Mouse (Mus musculus): ENCODE data around the gene Ucp1.
A peak's percentile ranks its signal among the peaks of the same experiment; 100 is the strongest.
"Not testable (repeated sequence)": the region's sequence is repeated elsewhere in the genome, so short reads cannot be mapped to it uniquely, and the experiment has no call there.

The Ucp1 gene

DNA sequence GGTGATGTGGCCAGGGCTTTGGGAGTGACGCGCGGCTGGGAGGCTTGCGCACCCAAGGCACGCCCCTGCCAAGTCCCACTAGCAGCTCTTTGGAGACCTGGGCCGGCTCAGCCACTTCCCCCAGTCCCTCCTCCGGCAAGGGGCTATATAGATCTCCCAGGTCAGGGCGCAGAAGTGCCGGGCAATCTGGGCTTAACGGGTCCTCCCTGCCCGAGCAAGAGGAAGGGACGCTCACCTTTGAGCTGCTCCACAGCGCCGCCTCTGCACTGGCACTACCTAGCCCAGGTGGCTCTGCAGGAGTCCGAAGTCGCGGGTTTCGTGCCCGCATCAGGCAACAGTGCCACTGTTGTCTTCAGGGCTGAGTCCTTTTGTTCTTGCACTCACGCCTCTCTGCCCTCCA lies at the start of gene Ucp1:
Ucp1 (plus strand) TSS at position 177 of the 400 bp plus-strand sequence.
- peak; percentile 31 to 38 for DNase-seq

GRCm38 (mm10) chr8:83244151-83244550 lies 46.0 kb upstream of the Ucp1 start:
- DNase-seq, result no peak

GRCm38 (mm10) chr8:83250858-83251257 lies 39.3 kb upstream of the Ucp1 start:
- no peak for DNase-seq

GRCm38 (mm10) chr8:83251362-83252246 lies 38.5 kb upstream of the Ucp1 start:
- no peak for DNase-seq

GRCm38 (mm10) chr8:83252791-83253190 lies 37.4 kb upstream of the Ucp1 start:
- DNase-seq, result no peak

- no peak for DNase-seq
Observed at GRCm38 (mm10) chr8:83257631-83258030, 32.5 kb upstream of the Ucp1 start.

DNA sequence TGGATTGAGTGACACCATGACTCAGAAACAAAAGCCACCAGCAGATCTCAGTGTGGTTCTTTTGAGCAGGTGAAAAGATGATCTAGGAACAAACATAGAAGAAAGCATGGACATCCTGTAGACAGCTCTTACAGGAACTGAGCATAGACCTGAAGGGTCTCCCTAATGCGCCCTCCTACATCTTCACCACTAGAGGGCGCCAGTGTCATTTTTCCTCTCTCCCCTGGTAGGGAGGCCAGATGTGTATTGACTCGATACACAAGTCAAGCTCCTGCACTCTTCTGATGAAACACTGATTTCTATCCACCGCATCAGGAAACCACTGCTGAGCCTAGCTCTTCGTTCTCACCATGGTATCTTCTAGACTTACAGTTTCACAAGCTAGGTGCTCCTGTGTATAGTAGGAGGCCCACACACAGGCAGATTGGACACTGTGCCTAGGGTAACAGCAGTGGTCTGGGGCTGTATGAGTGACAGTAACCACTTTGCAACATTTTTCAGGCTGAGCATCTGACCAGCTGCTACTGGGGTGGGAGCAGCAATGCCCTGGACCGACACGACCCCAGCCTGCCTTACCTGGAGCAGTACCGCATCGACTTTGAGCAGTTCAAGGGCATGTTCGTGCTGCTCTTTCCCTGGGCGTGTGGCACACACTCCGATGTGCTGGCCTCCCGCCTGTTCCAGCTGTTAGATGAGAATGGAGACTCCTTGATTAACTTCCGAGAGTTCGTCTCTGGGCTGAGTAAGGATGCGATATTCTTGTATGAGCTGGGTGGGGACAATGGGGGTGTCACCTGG lies 29.5 kb upstream of the Ucp1 start:
- peak; percentile 53 to 65 for DNase-seq

DNA sequence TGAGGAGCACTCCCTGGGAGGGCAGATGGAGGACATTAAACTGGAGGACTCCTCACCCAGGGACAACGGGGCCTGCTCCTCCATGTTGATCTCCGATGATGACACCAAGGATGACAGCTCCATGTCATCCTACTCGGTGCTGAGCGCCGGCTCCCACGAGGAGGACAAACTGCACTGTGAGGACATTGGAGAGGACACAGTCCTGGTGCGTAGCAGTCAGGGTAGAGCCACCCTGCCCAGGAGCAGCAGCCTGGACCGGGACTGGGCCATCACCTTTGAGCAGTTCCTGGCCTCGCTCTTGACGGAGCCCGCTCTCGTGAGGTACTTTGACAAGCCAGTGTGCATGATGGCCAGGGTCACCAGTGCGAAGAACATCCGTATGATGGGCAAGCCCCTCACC lies 19.0 kb upstream of the Ucp1 start:
- DNase-seq, result no peak

DNA sequence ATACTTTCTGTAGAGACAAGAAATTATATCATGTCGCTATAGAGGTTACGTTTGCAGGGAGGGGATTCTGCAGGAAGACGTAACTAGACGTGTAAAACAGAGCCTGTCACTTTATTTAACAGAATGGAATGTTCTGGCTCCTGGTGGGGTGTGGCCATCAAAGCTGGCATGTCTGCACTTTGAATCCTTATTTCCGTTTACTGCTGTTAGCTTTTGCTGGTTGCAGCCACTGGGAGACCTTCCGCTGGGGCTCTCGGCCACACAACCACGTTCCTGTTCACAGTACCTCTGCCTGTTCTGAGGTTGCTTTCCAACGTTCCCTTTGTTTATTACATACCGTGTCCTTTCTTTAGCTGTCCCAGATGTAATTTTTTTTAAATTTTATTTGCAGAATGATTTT lies 17.7 kb upstream of the Ucp1 start:
- DNase-seq, result no peak

GRCm38 (mm10) chr8:83274470-83274869 lies 15.7 kb upstream of the Ucp1 start:
- no peak for DNase-seq

GRCm38 (mm10) chr8:83278431-83278830 lies 11.7 kb upstream of the Ucp1 start:
- DNase-seq, result no peak

- DNase-seq, result no peak
Observed at GRCm38 (mm10) chr8:83285391-83285790, 4.8 kb upstream of the Ucp1 start.

DNA sequence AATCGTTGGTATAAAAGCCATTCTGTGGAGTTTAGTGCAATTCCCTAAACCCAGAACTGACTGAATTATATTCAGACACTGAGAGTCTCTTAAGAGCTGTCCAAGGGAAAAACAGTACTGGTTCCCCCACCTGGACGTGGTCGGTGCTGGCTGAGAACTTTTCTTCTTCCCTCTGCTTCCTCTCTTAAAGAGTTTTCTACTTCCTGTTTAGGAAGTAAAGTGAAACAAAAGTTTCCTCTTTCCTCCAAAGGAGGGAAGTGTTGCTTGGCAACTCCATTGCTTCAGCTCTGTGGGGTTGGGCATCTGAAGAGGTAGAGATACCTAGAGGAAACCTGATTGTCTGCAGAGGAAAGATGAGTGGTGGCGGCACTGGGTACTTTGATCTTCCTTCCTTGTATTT lies 7.2 kb downstream of the Ucp1 start:
- no peak for DNase-seq

GRCm38 (mm10) chr8:83300135-83300534 lies 10.0 kb downstream of the Ucp1 start:
- no peak for DNase-seq

GRCm38 (mm10) chr8:83304946-83305345 lies 14.8 kb downstream of the Ucp1 start:
- no peak for DNase-seq

- DNase-seq, result no peak
Observed at GRCm38 (mm10) chr8:83309836-83310235, 19.7 kb downstream of the Ucp1 start.

DNA sequence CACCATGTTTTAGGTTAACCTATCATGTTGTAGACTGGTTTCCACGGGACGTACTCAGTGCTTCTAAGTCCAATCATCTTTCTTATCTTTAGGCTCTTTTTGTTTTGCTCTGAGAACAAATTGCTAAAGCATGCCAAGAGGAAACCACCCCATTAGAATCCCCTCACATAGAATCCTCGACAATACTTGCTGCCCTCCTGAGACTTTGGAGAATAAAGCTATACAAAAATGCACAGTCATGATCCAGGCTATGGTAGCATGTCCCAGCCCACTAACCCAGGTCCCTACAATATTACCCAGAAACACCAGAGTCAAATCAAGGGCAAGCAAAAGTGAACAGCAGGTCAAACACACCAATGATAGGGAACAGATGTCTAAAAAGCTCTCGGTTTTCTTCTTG lies 24.9 kb downstream of the Ucp1 start:
- DNase-seq, result not testable (repeated sequence)

DNA sequence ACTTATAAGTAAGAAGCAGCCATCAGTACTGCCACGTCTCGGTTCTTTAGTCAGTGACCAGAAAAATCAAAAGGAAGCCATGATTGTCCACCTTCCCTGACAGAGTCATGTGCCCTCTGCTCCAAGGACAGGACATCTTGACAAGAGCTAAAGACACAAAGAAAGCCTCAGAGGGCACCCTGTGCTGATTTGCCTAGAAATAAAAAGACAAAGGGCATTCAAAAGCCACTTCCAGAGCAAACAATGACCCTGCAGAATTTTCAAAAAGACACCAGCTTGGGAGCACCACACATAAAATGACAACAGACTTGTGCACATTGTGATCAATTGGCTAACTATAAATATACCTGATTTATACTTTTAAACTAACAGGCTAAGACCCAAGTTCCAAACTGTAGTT lies 25.5 kb downstream of the Ucp1 start:
- no peak for DNase-seq

DNA sequence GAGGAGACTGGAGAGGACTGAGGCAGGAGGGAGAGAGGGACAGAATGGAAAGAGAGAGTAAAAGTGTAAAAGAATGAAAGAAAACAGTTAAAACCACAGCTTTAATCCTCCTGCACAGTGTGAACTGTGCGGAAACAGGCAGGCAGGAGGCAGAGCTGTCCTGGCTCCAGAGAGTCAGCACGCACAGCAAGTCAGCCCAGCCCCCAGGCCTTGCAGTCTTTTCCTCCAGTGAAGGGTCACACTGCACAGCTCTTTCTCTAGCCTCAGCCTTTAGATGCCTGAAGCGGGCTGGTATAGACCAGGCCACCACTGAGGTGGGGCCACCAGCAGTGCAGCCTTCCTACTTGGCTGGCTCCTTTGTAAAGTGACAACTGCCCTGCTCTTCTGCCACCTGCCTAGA lies 30.4 kb downstream of the Ucp1 start:
- no peak for DNase-seq

DNA sequence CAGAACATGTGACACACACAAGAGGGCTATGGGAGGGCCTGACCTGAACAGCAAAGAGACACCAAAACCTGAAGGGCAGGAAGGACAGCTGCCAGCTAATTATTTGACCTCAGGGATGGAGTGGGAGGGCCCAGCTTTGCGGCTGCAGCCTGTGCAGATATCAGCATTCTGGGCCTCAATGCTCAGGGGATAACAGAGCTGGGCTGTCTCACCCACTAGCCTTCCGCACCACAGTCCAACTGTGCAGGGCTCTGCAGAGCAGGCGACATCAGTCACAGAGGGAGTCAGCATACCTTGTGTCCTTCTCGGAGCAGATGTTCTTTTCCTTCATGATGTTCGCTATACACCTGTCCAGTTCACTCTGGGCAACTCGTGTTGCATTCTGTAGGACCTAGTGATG lies 32.2 kb downstream of the Ucp1 start:
- DNase-seq, result no peak

- no peak for DNase-seq
Observed at GRCm38 (mm10) chr8:83323056-83323455, 32.9 kb downstream of the Ucp1 start.

DNA sequence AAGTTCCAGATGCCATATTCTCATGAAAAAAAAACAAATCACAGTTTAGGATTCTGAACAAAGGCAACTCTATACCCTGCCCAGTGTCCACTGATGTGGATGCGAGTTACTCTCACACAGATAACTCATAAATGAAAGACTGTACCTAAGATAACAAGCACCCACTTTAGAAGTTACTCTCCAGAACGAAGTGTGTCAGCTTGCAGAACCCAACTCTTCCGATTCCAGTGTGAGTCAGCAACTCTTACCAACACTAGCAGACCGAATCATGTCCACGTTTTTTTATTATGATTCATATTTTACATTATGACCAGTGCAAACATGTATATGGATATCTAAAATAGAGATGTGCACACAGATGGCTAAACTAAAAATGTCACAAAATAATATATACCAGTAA lies 37.7 kb downstream of the Ucp1 start:
- DNase-seq, result no peak

GRCm38 (mm10) chr8:83331567-83331898 lies 41.4 kb downstream of the Ucp1 start:
- peak; percentile 44 to 52 for DNase-seq
